Mouse (Mus musculus): ENCODE data around the gene Tuft1. TPM values are rescaled to one million over a fixed set of nuclear protein-coding genes. Genes with fewer than 3 reads are reported as not detected.
"Not testable (repeated sequence)": the region's sequence is repeated elsewhere in the genome, so short reads cannot be mapped to it uniquely, and the experiment has no call there.

Gene Tuft1
- polyA plus RNA-seq (2015; fragmentation: Nextera tagmentation; extraction: Ambion mirVana): 4.2 and 4.5 TPM in 2 replicates

- peak within 1 kb of the TSS; percentile 46; the same call in 1 of the 2 replicates for H3K9ac ChIP-seq
- ATAC-seq (ENCODE audit: low FRiP score): peak; percentile 93
- not testable (repeated sequence) for H3K36me3 ChIP-seq; H3K9me3 ChIP-seq; H3K4me1 ChIP-seq (replicated peaks); H3K27ac ChIP-seq
- under 1% methylated on average over 18 of the region's 33 CpGs for WGBS
- H3K4me3 ChIP-seq: peak within 1 kb of the TSS; percentile 40
- H3K27me3 ChIP-seq: peaks cover 25% of the 10 kb centered on the region
- H3K4me2 ChIP-seq: peak within 1 kb of the TSS; percentile 60
Observed at GRCm38 (mm10) chr3:94658740-94659095, at the start of gene Tuft1. Tuft1 (minus strand) TSS chr3:94658872.

DNA sequence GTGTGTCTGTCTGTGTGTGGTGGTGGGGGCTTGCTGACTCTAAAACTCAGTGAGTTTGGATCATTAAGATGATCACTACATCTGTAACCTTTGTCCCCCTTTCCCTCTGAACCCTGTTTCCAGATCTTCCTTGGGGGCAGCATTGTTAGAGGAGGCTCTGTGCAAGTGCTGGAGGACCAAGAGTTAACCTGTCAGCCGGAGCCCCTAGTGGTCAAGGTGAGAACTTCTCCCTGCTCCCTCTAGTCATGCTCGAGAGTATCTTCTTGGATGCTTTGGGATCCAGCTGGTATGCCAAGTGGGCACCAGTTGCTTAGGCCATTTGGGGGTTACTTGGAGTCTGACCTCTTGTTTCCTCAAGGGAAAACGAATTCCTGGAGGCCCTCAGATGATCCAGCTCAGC, 44.7 kb upstream of the Tuft1 start:
- not testable (repeated sequence) for H3K9ac ChIP-seq; H3K36me3 ChIP-seq; H3K27ac ChIP-seq; H3K4me3 ChIP-seq; H3K27me3 ChIP-seq; H3K9me3 ChIP-seq; ATAC-seq (ENCODE audit: low FRiP score); H3K4me1 ChIP-seq (replicated peaks); H3K4me2 ChIP-seq
- 32% methylated on average over 3 of the region's 3 CpGs for WGBS

DNA sequence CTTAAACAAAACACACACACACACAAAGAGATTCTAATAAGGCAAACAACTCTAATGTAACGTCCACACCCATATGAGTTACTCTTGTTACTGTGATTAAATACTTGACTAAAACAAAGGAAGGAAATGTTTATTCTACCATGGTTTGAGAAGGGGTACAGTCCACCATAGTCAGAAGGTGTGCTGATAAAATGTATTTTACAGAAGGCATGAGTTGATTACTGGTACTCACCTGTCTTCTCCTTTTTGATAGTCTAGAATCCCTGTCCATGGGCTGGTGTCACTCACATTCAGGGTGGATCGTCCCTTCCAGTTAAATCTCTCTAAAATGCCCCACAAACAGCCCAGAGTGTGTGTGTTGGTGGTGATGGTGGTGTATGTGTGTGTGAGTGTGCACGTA, 44.2 kb upstream of the Tuft1 start:
- WGBS: 87% methylated on average over 3 of the region's 3 CpGs
- H3K9ac ChIP-seq: no peak overlapping the region
- no peak overlapping the region for H3K27ac ChIP-seq
- ATAC-seq (ENCODE audit: low FRiP score): no peak
- H3K4me3 ChIP-seq: no peak overlapping the region
- no peaks in the 10 kb centered on the region for H3K27me3 ChIP-seq
- H3K4me1 ChIP-seq (replicated peaks): no peaks in the 10 kb centered on the region
- H3K4me2 ChIP-seq: no peak overlapping the region
- no peaks in the 10 kb centered on the region for H3K36me3 ChIP-seq
- H3K9me3 ChIP-seq: no peaks in the 10 kb centered on the region

- H3K9ac ChIP-seq; ATAC-seq (ENCODE audit: low FRiP score): not testable (repeated sequence)
- WGBS: 93% methylated on average over 6 of the region's 7 CpGs
Observed at GRCm38 (mm10) chr3:94702163-94702810, 43.6 kb upstream of the Tuft1 start.

GRCm38 (mm10) chr3:94696257-94696656, 37.6 kb upstream of the Tuft1 start:
- not testable (repeated sequence) for H3K9me3 ChIP-seq; H3K27ac ChIP-seq; H3K4me2 ChIP-seq; H3K9ac ChIP-seq; H3K4me1 ChIP-seq (replicated peaks); H3K4me3 ChIP-seq; H3K27me3 ChIP-seq; ATAC-seq (ENCODE audit: low FRiP score); H3K36me3 ChIP-seq
- 94% methylated on average over 4 of the region's 4 CpGs for WGBS

More at GRCm38 (mm10) chr3:94702163-94702810, 43.6 kb upstream of the Tuft1 start:
- not testable (repeated sequence) for H3K4me2 ChIP-seq; H3K4me3 ChIP-seq; H3K36me3 ChIP-seq; H3K4me1 ChIP-seq (replicated peaks); H3K27me3 ChIP-seq; H3K27ac ChIP-seq; H3K9me3 ChIP-seq

GRCm38 (mm10) chr3:94695591-94695990, 36.9 kb upstream of the Tuft1 start:
- H3K4me2 ChIP-seq; H3K9me3 ChIP-seq; H3K4me3 ChIP-seq; H3K4me1 ChIP-seq (replicated peaks); ATAC-seq (ENCODE audit: low FRiP score); H3K27ac ChIP-seq; H3K9ac ChIP-seq; H3K27me3 ChIP-seq; H3K36me3 ChIP-seq: not testable (repeated sequence)
- 80% methylated on average over 6 of the region's 6 CpGs for WGBS

- not testable (repeated sequence) for H3K27me3 ChIP-seq; ATAC-seq (ENCODE audit: low FRiP score); H3K9ac ChIP-seq; H3K4me1 ChIP-seq (replicated peaks); H3K27ac ChIP-seq; H3K36me3 ChIP-seq; H3K4me3 ChIP-seq; H3K4me2 ChIP-seq; H3K9me3 ChIP-seq
- WGBS: 66% methylated on average over 5 of the region's 8 CpGs
Observed at GRCm38 (mm10) chr3:94693874-94694273, 35.2 kb upstream of the Tuft1 start.

- H3K4me3 ChIP-seq: no peak within 1 kb of the TSS
- H3K27ac ChIP-seq: no peak within 1 kb of the TSS
- H3K4me2 ChIP-seq: no peak within 1 kb of the TSS
- H3K9ac ChIP-seq: no peak within 1 kb of the TSS
- no peaks in the 10 kb centered on the region for H3K27me3 ChIP-seq
- ATAC-seq (ENCODE audit: low FRiP score): no peak
- H3K36me3 ChIP-seq: no peaks in the 10 kb centered on the region
- no peaks in the 10 kb centered on the region for H3K4me1 ChIP-seq (replicated peaks)
- 80% methylated on average over 5 of the region's 5 CpGs for WGBS
- H3K9me3 ChIP-seq: no peaks in the 10 kb centered on the region
Observed at GRCm38 (mm10) chr3:94693329-94693825, 34.7 kb upstream of the Tuft1 start, which contains the start of gene Selenbp2. Selenbp2 (plus strand) TSS chr3:94693556.

DNA sequence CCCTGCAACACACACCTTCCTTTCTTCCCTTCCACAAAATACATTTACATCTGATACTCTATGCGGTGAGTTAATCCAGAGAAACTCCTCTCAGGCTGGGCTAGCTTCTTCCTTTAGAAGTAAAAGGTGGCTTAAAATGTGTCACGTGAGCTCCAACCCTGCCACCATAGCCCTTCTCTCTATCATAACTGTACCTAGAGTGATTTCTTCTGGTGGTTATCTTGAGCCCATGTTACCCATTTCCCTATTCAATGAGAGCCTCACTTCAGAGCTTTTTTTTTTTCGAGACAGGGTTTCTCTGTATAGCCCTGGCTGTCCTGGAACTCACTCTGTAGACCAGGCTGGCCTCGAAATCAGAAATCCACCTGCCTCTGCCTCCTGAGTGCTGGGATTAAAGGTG, 33.0 kb upstream of the Tuft1 start:
- not testable (repeated sequence) for H3K27ac ChIP-seq; H3K4me3 ChIP-seq; H3K36me3 ChIP-seq; ATAC-seq (ENCODE audit: low FRiP score); H3K27me3 ChIP-seq; H3K4me2 ChIP-seq; H3K9me3 ChIP-seq; H3K4me1 ChIP-seq (replicated peaks); H3K9ac ChIP-seq
- WGBS: 89% methylated on average over 4 of the region's 4 CpGs

DNA sequence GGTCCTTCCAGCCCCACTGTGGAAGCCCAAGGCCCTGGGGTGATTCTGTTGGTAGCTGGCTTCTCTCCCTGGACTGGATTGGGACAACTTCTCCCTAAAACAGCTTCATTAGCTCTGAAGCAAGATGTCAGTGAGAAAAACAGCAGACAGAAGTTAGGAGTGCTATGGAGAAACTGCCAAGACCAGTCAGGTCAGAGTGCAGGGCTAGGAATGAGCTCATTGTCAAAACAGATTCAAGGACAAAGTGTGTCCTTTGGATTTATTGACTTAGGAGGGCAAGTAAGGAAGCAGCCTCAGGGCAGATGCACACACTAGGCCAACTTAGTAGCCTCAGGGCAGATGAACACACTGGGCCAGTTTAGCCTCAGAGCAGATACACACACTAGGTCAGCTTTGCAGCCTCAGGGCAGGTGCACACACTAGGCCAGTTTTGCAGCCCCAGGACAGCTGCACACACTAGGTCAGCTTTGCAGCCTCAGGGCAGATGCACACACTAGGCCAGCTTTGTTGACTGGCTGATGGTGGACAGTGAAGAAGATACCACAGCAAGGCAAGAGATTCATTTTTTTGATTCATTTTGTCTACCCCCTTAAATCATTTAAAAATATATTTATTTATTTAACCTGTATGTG, 32.1 kb upstream of the Tuft1 start:
- H3K4me3 ChIP-seq: no peak overlapping the region
- no peak overlapping the region for H3K27ac ChIP-seq
- H3K4me2 ChIP-seq: no peak overlapping the region
- no peaks in the 10 kb centered on the region for H3K4me1 ChIP-seq (replicated peaks)
- H3K27me3 ChIP-seq: no peaks in the 10 kb centered on the region
- no peaks in the 10 kb centered on the region for H3K36me3 ChIP-seq
- H3K9ac ChIP-seq: no peak overlapping the region
- no peak for ATAC-seq (ENCODE audit: low FRiP score)
- H3K9me3 ChIP-seq: no peaks in the 10 kb centered on the region

GRCm38 (mm10) chr3:94690162-94690561, 31.5 kb upstream of the Tuft1 start:
- 62% methylated on average over 6 of the region's 6 CpGs for WGBS
- H3K9ac ChIP-seq: not testable (repeated sequence)

DNA sequence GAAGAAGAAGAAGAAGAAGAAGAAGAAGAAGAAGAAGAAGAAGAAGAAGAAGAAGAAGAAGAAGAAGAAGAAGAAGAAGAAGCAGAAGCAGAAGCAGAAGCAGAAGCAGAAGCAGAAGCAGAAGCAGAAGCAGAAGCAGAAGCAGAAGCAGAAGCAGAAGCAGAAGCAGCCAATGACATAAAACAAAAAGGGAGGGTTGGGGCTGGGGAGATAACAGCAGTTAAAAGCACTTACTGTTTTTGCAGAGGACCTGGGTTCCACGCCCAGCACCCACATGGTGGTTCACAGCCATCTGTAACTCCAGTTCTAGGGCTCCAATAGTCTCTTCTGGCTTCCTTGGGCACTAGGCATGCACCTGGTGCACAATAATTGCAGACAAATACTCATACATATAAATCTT, 30.5 kb upstream of the Tuft1 start:
- not testable (repeated sequence) for H3K36me3 ChIP-seq; H3K4me2 ChIP-seq; H3K27me3 ChIP-seq; ATAC-seq (ENCODE audit: low FRiP score); H3K27ac ChIP-seq; H3K9ac ChIP-seq; H3K4me3 ChIP-seq; H3K4me1 ChIP-seq (replicated peaks); H3K9me3 ChIP-seq
- 71% methylated on average over 1 of the region's 1 CpGs for WGBS

More at GRCm38 (mm10) chr3:94690162-94690561, 31.5 kb upstream of the Tuft1 start:
- not testable (repeated sequence) for H3K4me2 ChIP-seq; H3K27me3 ChIP-seq; H3K9me3 ChIP-seq; H3K4me1 ChIP-seq (replicated peaks); H3K27ac ChIP-seq; ATAC-seq (ENCODE audit: low FRiP score); H3K36me3 ChIP-seq; H3K4me3 ChIP-seq

DNA sequence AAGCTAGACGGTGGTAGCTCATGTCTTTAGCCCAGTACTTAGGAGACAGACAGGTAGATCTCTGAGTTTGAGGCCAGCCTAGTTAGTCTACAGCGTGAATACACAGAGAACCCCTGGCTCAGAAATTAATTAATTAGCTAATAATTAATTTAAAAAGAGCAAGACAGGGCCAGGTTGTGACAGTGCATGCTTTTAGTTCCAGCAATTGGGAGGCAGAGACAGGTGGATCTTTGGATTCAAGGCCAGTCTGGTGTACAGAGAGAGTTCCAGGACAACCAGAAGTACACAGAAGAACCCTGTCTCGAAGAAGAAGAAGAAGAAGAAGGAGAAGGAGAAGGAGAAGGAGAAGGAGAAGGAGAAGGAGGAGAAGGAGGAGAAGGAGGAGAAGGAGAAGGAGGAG, 30.0 kb upstream of the Tuft1 start:
- not testable (repeated sequence) for H3K4me2 ChIP-seq; H3K36me3 ChIP-seq; H3K27ac ChIP-seq; ATAC-seq (ENCODE audit: low FRiP score); H3K9me3 ChIP-seq; H3K4me1 ChIP-seq (replicated peaks); H3K9ac ChIP-seq; H3K4me3 ChIP-seq; H3K27me3 ChIP-seq
- WGBS: 89% methylated on average over 3 of the region's 3 CpGs
